Mouse (Mus musculus) thymus, adult 2 months (tissue): ENCODE data around the gene Megf11. TPM values are rescaled to one million over a fixed set of nuclear protein-coding genes. Genes with fewer than 3 reads are reported as not detected.

Experiments used
- DNase-seq: peaks from one replicate; pipeline ENCODE4 v3.0.0; 2021
- H3K27ac ChIP-seq: fragments of 200-500 bp; 2 replicates; pipeline ENCODE4 v1.5.1; 2012; ENCODE audit warnings: low read length, control low read depth; ENCODE audit not compliant: control insufficient read depth, insufficient read depth
- H3K27me3 ChIP-seq: fragments of 200-500 bp; 2 replicates; pipeline ENCODE4 v1.6.1; 2012; ENCODE audit warnings: mild to moderate bottlenecking, low read length, moderate library complexity, mixed read lengths; ENCODE audit not compliant: control insufficient read depth, insufficient read depth
- H3K36me3 ChIP-seq: fragments of 200-500 bp; 2 replicates; pipeline ENCODE4 v1.6.1; 2012; ENCODE audit warnings: mild to moderate bottlenecking, low read length, moderate library complexity; ENCODE audit not compliant: control insufficient read depth, insufficient read depth
- H3K4me1 ChIP-seq: fragments of 200-500 bp; replicated peaks from 2 replicates; pipeline ENCODE4 v1.6.1; 2012; ENCODE audit warnings: low read length; ENCODE audit not compliant: control insufficient read depth, insufficient read depth
- H3K4me3 ChIP-seq: fragments of 200-500 bp; 2 replicates; pipeline ENCODE4 v1.5.1; 2012; ENCODE audit warnings: mild to moderate bottlenecking, low read length, control low read depth, moderate library complexity; ENCODE audit not compliant: control insufficient read depth, insufficient read depth
- CTCF ChIP-seq: fragments of 200-500 bp; IDR thresholded peaks from 2 replicates; pipeline ENCODE4 v1.5.1; 2012; ENCODE audit warnings: mild to moderate bottlenecking, control low read depth, low read length, moderate library complexity, borderline replicate concordance; ENCODE audit not compliant: control insufficient read depth, poor library complexity, insufficient read depth; ENCODE audit errors: extremely low read depth
- POLR2A ChIP-seq: fragments of 200-500 bp; IDR thresholded peaks from 2 replicates; pipeline ENCODE4 v1.6.1; 2012; ENCODE audit warnings: mild to moderate bottlenecking, low read length, control low read depth, moderate library complexity; ENCODE audit not compliant: control insufficient read depth, poor library complexity, insufficient read depth; ENCODE audit errors: extremely low read depth
- WGBS: fragments of 180-500 bp; shearing (Covaris S2); methylation state at CpG from one replicate; pipeline ENCODE4 v1.1.7; 2018; 5-methylcytosine and 5-hydroxymethylcytosine counted together
- polyA plus RNA-seq: library from polyadenylated mRNA; depleted of rRNA; stranded (reverse); fragments of >200 nt; gene quantifications from 2 replicates; pipeline ENCODE4 v1.2.3, GENCODE M21; 2012

Gene Megf11
- polyA plus RNA-seq, 1 experiment, result 0.70 TPM

GRCm38 (mm10) chr9:64736076-64736638, 350.7 kb downstream of the Megf11 start:
- 9% methylated on average over 9 of the region's 9 CpGs for WGBS
- H3K36me3 ChIP-seq, result no peaks in the 10 kb centered on the region
- H3K4me3 ChIP-seq, result peak overlapping the region; percentile 71
- no peak overlapping the region for H3K27ac ChIP-seq
- H3K27me3 ChIP-seq, result no peaks in the 10 kb centered on the region
- TF ChIP-seq CTCF (no peak), POLR2A (no peak)
- no peak for DNase-seq
- peaks cover 3% of the 10 kb centered on the region for H3K4me1 ChIP-seq

- Histone ChIP-seq H3K36me3 (no peaks in the 10 kb centered on the region), H3K27ac (no peak overlapping the region), H3K4me1 (peaks cover 3% of the 10 kb centered on the region), H3K27me3 (no peaks in the 10 kb centered on the region), H3K4me3 (peak overlapping the region; percentile 71)
- DNase-seq, result peak; percentile 39
- TF ChIP-seq POLR2A (no peak), CTCF (no peak)
- under 1% methylated on average over 35 of the region's 35 CpGs for WGBS
Measured at GRCm38 (mm10) chr9:64736639-64737405, 351.4 kb downstream of the Megf11 start.

GRCm38 (mm10) chr9:64737406-64738201, 352.2 kb downstream of the Megf11 start, which contains the start of gene Rab11a:
Gene Rab11a, minus strand, starts transcription at chr9:64737758.
- DNase-seq, result peak; percentile 96
- WGBS, result under 1% methylated on average over 61 of the region's 61 CpGs
- H3K27me3 ChIP-seq, result no peaks in the 10 kb centered on the region
- TF ChIP-seq CTCF (peak; percentile 50; the same call in 1 of the 2 replicates), POLR2A (peak; percentile 60; the same call in 1 of the 2 replicates)
- peaks cover 3% of the 10 kb centered on the region for H3K4me1 ChIP-seq
- peak within 1 kb of the TSS; percentile 69; the same call in 1 of the 2 replicates for H3K27ac ChIP-seq
- no peaks in the 10 kb centered on the region for H3K36me3 ChIP-seq
- H3K4me3 ChIP-seq, result peak within 1 kb of the TSS; percentile 71

- Histone ChIP-seq H3K4me3 (no peak overlapping the region), H3K36me3 (no peaks in the 10 kb centered on the region), H3K27ac (no peak overlapping the region), H3K27me3 (no peaks in the 10 kb centered on the region), H3K4me1 (peaks cover 3% of the 10 kb centered on the region)
- TF ChIP-seq CTCF, result no peak
- no peak for TF ChIP-seq POLR2A
- 96% methylated on average over 2 of the region's 2 CpGs for WGBS
- no peak for DNase-seq
Measured at GRCm38 (mm10) chr9:64739001-64739400, 353.6 kb downstream of the Megf11 start.

- WGBS, result 73% methylated on average over 1 of the region's 1 CpGs
- Histone ChIP-seq H3K4me3 (no peak overlapping the region), H3K4me1 (no peaks in the 10 kb centered on the region), H3K36me3 (no peaks in the 10 kb centered on the region), H3K27ac (no peak overlapping the region), H3K27me3 (no peaks in the 10 kb centered on the region)
- DNase-seq, result no peak
- TF ChIP-seq CTCF (no peak), POLR2A (no peak)
Measured at GRCm38 (mm10) chr9:64742453-64742852, 357.0 kb downstream of the Megf11 start.

- WGBS, result 93% methylated on average over 4 of the region's 4 CpGs
- no peak for DNase-seq
- H3K4me3 ChIP-seq, result no peak overlapping the region
- TF ChIP-seq CTCF (no peak), POLR2A (no peak)
- H3K4me1 ChIP-seq, result no peaks in the 10 kb centered on the region
- no peaks in the 10 kb centered on the region for H3K27me3 ChIP-seq
- H3K36me3 ChIP-seq, result no peaks in the 10 kb centered on the region
- H3K27ac ChIP-seq, result no peak overlapping the region
Measured at GRCm38 (mm10) chr9:64747735-64748134, 362.3 kb downstream of the Megf11 start.
